Mouse (Mus musculus) hindbrain, embryonic 15.5 days (tissue): ENCODE results near the gene Cd38. TPM values are rescaled to one million over a fixed set of nuclear protein-coding genes. Genes with fewer than 3 reads are reported as not detected.
"Not testable (repeated sequence)": the region's sequence is repeated elsewhere in the genome, so short reads cannot be mapped to it uniquely, and the experiment has no call there.

Experiments
- ATAC-seq: fragments of 200-750 bp; cut with Nextera tagmentation; 2 replicates; pipeline ENCODE4 v1.8.0; 2017; ENCODE audit warnings: low read depth, moderate number of reproducible peaks, moderate TSS enrichment; ENCODE audit not compliant: low FRiP score
- H3K27ac ChIP-seq: fragments of 300-500 bp; sonication (generic); replicated peaks from 2 replicates; pipeline ENCODE4 v1.5.1; 2015; ENCODE audit warnings: mild to moderate bottlenecking, inconsistent platforms
- H3K27me3 ChIP-seq: fragments of 300-500 bp; sonication (generic); 2 replicates; pipeline ENCODE4 v1.6.1; 2015; ENCODE audit warnings: control low read depth, inconsistent platforms
- H3K36me3 ChIP-seq: fragments of 300-500 bp; sonication (generic); 2 replicates; pipeline ENCODE4 v1.6.1; 2015; ENCODE audit warnings: control low read depth, inconsistent platforms
- H3K4me1 ChIP-seq: fragments of 300-500 bp; sonication (generic); replicated peaks from 2 replicates; pipeline ENCODE4 v1.6.1; 2015; ENCODE audit warnings: control low read depth, inconsistent platforms
- H3K4me2 ChIP-seq: fragments of 300-500 bp; sonication (generic); 2 replicates; pipeline ENCODE4 v1.6.1; 2015; ENCODE audit warnings: moderate library complexity, mild to moderate bottlenecking, inconsistent platforms
- H3K4me3 ChIP-seq: fragments of 300-500 bp; sonication (generic); 2 replicates; pipeline ENCODE4 v1.5.1; 2015; ENCODE audit warnings: mild to moderate bottlenecking, inconsistent platforms
- H3K9ac ChIP-seq: fragments of 300-500 bp; sonication (generic); 2 replicates; pipeline ENCODE4 v1.6.1; 2015; ENCODE audit warnings: inconsistent platforms
- H3K9me3 ChIP-seq: fragments of 300-500 bp; sonication (generic); 2 replicates; pipeline ENCODE4 v1.6.1; 2016; ENCODE audit warnings: control low read depth, inconsistent platforms
- WGBS: fragments of 180-500 bp; shearing (Covaris S2); methylation state at CpG from one replicate; pipeline ENCODE4 v1.1.7; 2015; 5-methylcytosine and 5-hydroxymethylcytosine counted together
- polyA plus RNA-seq: library from polyadenylated mRNA; unstranded; fragments of >200 nt; fragmentation: Nextera tagmentation; extraction: Ambion mirVana; gene quantifications from 2 replicates; pipeline ENCODE4 v1.2.1, GENCODE M21; 2015

Cd38 gene
- polyA plus RNA-seq, 1 experiment from 2014 or later, result 2.9 TPM

- ATAC-seq, result no peak
- H3K27me3 ChIP-seq, result no peaks in the 10 kb centered on the region
- H3K4me1 ChIP-seq, result no peaks in the 10 kb centered on the region
- WGBS, result 93% methylated on average over 6 of the region's 6 CpGs
- no peak overlapping the region for H3K4me3 ChIP-seq
- no peak overlapping the region for H3K27ac ChIP-seq
- H3K36me3 ChIP-seq, result no peaks in the 10 kb centered on the region
- no peaks in the 10 kb centered on the region for H3K9me3 ChIP-seq
- no peak overlapping the region for H3K9ac ChIP-seq
- H3K4me2 ChIP-seq, result no peak overlapping the region
Observed at GRCm38 (mm10) chr5:43910006-43910405, 41.7 kb downstream of the Cd38 start.

GRCm38 (mm10) chr5:43912844-43913243 is 44.5 kb downstream of the Cd38 start, which contains the start of gene Gm7879:
Gene Gm7879, plus strand, starts transcription at chr5:43913144.
- not testable (repeated sequence) for H3K9ac ChIP-seq, H3K4me3 ChIP-seq, ATAC-seq, H3K27ac ChIP-seq, H3K27me3 ChIP-seq, H3K4me2 ChIP-seq, H3K36me3 ChIP-seq, H3K9me3 ChIP-seq, H3K4me1 ChIP-seq
- 93% methylated on average over 4 of the region's 4 CpGs for WGBS

- Histone ChIP-seq H3K27ac (no peak overlapping the region), H3K9me3 (no peaks in the 10 kb centered on the region), H3K4me3 (no peak overlapping the region), H3K9ac (no peak overlapping the region), H3K36me3 (no peaks in the 10 kb centered on the region), H3K4me2 (no peak overlapping the region), H3K27me3 (no peaks in the 10 kb centered on the region), H3K4me1 (no peaks in the 10 kb centered on the region)
- 96% methylated on average over 4 of the region's 4 CpGs for WGBS
- ATAC-seq, result no peak
Observed at GRCm38 (mm10) chr5:43915261-43915886, 47.0 kb downstream of the Cd38 start.

GRCm38 (mm10) chr5:43921877-43922276 is 53.5 kb downstream of the Cd38 start:
- no peaks in the 10 kb centered on the region for H3K27me3 ChIP-seq
- no peaks in the 10 kb centered on the region for H3K36me3 ChIP-seq
- H3K9ac ChIP-seq, result no peak overlapping the region
- 90% methylated on average over 11 of the region's 11 CpGs for WGBS
- no peaks in the 10 kb centered on the region for H3K9me3 ChIP-seq
- H3K4me1 ChIP-seq, result no peaks in the 10 kb centered on the region
- ATAC-seq, result no peak
- H3K4me2 ChIP-seq, result no peak overlapping the region
- no peak overlapping the region for H3K27ac ChIP-seq
- no peak overlapping the region for H3K4me3 ChIP-seq

GRCm38 (mm10) chr5:43923933-43924332 is 55.6 kb downstream of the Cd38 start:
- Histone ChIP-seq H3K4me1 (no peaks in the 10 kb centered on the region), H3K9ac (no peak overlapping the region), H3K27me3 (no peaks in the 10 kb centered on the region), H3K4me2 (no peak overlapping the region), H3K9me3 (no peaks in the 10 kb centered on the region), H3K4me3 (no peak overlapping the region), H3K36me3 (no peaks in the 10 kb centered on the region), H3K27ac (no peak overlapping the region)
- 36% methylated on average over 4 of the region's 4 CpGs for WGBS
- no peak for ATAC-seq

GRCm38 (mm10) chr5:43927729-43928128 is 59.4 kb downstream of the Cd38 start:
- Histone ChIP-seq H3K27ac (no peak overlapping the region), H3K4me2 (no peak overlapping the region)

GRCm38 (mm10) chr5:43933269-43933668 is 64.9 kb downstream of the Cd38 start:
- Histone ChIP-seq H3K9ac (no peak overlapping the region), H3K27ac (no peak overlapping the region), H3K36me3 (no peaks in the 10 kb centered on the region), H3K4me3 (no peak overlapping the region), H3K9me3 (no peaks in the 10 kb centered on the region), H3K4me1 (no peaks in the 10 kb centered on the region), H3K4me2 (no peak overlapping the region), H3K27me3 (no peaks in the 10 kb centered on the region)
- no peak for ATAC-seq
- WGBS, result 57% methylated on average over 2 of the region's 2 CpGs

More at GRCm38 (mm10) chr5:43927729-43928128, 59.4 kb downstream of the Cd38 start:
- Histone ChIP-seq H3K4me3 (no peak overlapping the region), H3K27me3 (no peaks in the 10 kb centered on the region), H3K4me1 (no peaks in the 10 kb centered on the region), H3K9me3 (no peaks in the 10 kb centered on the region), H3K36me3 (no peaks in the 10 kb centered on the region), H3K9ac (no peak overlapping the region)
- ATAC-seq, result no peak

- Histone ChIP-seq H3K9ac (peak overlapping the region; percentile 25), H3K4me1 (peaks cover 14% of the 10 kb centered on the region), H3K4me2 (peak overlapping the region; percentile 69), H3K36me3 (no peaks in the 10 kb centered on the region), H3K27me3 (no peaks in the 10 kb centered on the region), H3K9me3 (no peaks in the 10 kb centered on the region), H3K27ac (no peak overlapping the region), H3K4me3 (peak overlapping the region; percentile 33)
- no peak for ATAC-seq
- 35% methylated on average over 9 of the region's 9 CpGs for WGBS
Observed at GRCm38 (mm10) chr5:43947330-43947977, 79.1 kb downstream of the Cd38 start.

- peak overlapping the region; percentile 25 for H3K9ac ChIP-seq
- H3K4me3 ChIP-seq, result peak overlapping the region; percentile 33
- no peak overlapping the region for H3K27ac ChIP-seq
- peak; percentile 88 for ATAC-seq
- H3K4me2 ChIP-seq, result peak overlapping the region; percentile 69
- H3K27me3 ChIP-seq, result no peaks in the 10 kb centered on the region
- no peaks in the 10 kb centered on the region for H3K36me3 ChIP-seq
- no peaks in the 10 kb centered on the region for H3K9me3 ChIP-seq
- 2% methylated on average over 27 of the region's 27 CpGs for WGBS
- peaks cover 14% of the 10 kb centered on the region for H3K4me1 ChIP-seq
Observed at GRCm38 (mm10) chr5:43948111-43948743, 79.9 kb downstream of the Cd38 start.

- H3K9me3 ChIP-seq, result no peaks in the 10 kb centered on the region
- no peak overlapping the region for H3K27ac ChIP-seq
- H3K9ac ChIP-seq, result no peak overlapping the region
- peak overlapping the region; percentile 69 for H3K4me2 ChIP-seq
- peak overlapping the region; percentile 33; the same call in 1 of the 2 replicates for H3K4me3 ChIP-seq
- peaks cover 14% of the 10 kb centered on the region for H3K4me1 ChIP-seq
- no peak; the same call in 1 of the 2 replicates for ATAC-seq
- 1% methylated on average over 8 of the region's 8 CpGs for WGBS
- no peaks in the 10 kb centered on the region for H3K27me3 ChIP-seq
- H3K36me3 ChIP-seq, result no peaks in the 10 kb centered on the region
Observed at GRCm38 (mm10) chr5:43948748-43949275, 80.5 kb downstream of the Cd38 start.

GRCm38 (mm10) chr5:43953241-43953640 is 84.9 kb downstream of the Cd38 start:
- Histone ChIP-seq H3K27ac (no peak overlapping the region), H3K9me3 (no peaks in the 10 kb centered on the region), H3K4me3 (no peak overlapping the region), H3K27me3 (no peaks in the 10 kb centered on the region), H3K4me1 (peaks cover 4% of the 10 kb centered on the region), H3K36me3 (no peaks in the 10 kb centered on the region), H3K4me2 (no peak overlapping the region), H3K9ac (no peak overlapping the region)
- WGBS, result 76% methylated on average over 1 of the region's 1 CpGs
- ATAC-seq, result no peak

GRCm38 (mm10) chr5:43959884-43960440 is 91.6 kb downstream of the Cd38 start:
- no peak for ATAC-seq
- Histone ChIP-seq H3K4me1 (no peaks in the 10 kb centered on the region), H3K4me3 (no peak overlapping the region), H3K9me3 (no peaks in the 10 kb centered on the region), H3K27me3 (no peaks in the 10 kb centered on the region), H3K4me2 (no peak overlapping the region), H3K36me3 (no peaks in the 10 kb centered on the region), H3K9ac (no peak overlapping the region), H3K27ac (no peak overlapping the region)
- WGBS, result 88% methylated on average over 3 of the region's 3 CpGs
